Mouse (Mus musculus): Measurements from ENCODE around the gene Mall.

The Mall gene

DNA sequence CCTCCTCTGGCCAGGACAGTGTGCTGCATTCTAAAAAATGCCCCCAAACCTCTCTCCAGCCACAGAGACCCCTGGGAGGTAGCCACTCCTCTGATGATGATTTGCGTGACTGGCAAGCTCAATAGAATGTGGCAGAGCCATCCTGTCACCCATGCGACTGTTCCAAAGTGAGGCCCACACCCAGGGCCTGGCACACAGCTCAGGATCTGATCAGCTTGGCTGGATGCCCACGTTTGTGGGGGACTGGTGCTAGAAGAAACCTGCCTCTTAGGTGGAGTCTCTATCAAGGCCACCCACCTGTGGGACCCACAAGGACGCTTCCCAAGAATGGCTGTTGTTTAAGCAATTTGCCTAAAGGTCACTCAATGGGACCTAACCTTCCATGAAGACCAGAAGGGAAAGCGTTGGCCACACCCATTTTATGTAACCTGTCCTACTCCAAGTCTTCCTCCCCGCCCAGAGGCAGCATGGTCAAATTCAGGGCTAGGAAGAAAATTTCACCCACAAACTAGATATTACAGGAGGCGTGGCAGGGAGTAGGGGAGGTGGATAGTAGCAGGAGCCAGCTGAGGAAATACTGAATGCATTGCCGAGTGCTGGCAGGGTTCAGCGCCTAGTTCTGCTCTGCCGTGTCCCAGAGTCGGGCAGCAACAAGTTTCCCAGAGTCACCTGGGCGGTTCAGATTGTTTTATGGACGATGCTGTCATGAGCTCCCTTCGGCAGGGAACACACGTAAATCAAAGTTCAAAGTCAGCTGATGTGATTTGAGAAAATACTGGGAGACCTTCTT lies 876 bp downstream of the Mall start:
- no peak for DNase-seq (ENCODE audit: low spot score in 2 of 2)

- no peak for DNase-seq (ENCODE audit: low spot score in 2 of 2)
Measured at GRCm38 (mm10) chr2:127728146-127728545, 1.6 kb downstream of the Mall start.

DNA sequence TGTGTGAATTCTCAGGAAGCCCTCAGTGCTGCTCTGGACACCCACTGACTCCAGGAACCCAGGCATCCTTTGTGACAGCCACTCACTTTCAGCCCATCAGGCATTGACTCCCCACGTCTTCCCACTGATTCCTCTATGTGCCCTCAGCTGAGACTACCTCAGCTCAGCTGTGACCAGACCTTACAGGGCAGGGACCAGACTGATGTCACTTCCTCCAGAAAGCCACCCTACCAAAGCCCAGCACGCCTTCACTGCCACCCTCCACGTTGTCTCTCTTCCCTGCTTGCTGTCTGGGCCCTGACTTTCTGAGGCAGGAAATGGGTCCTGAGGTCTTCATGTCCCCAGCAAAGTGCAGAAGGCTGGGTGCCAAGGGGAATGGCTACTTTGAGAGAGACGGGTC lies 6.5 kb downstream of the Mall start:
- no peak for DNase-seq (ENCODE audit: low spot score in 2 of 2)

- peak; percentile 31 to 73 for DNase-seq (ENCODE audit: low spot score in 2 of 2)
Measured at GRCm38 (mm10) chr2:127722176-127722892, 7.4 kb downstream of the Mall start.

GRCm38 (mm10) chr2:127718839-127719468 lies 10.8 kb downstream of the Mall start:
- no peak for DNase-seq (ENCODE audit: low spot score in 2 of 2)

DNA sequence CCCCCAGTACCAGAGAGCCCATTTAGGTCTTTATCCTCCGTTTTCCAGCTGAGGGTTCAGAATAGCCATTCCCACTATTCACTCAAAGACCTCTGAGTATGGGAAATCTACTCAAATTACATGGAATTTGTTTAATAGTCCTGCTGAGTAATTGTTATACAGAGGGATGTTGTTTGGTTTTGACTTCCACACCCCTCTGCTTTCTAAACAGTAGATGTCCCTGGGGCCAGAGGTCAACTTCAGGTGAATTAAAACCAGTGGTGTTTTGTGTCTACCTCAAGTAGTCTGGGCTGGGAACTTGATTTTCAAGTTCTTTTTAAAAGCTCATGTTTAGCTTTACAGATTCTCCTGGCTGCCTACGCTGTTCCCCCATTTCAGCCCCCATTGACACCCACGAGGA lies 15.0 kb downstream of the Mall start:
- no peak for DNase-seq (ENCODE audit: low spot score in 2 of 2)

DNA sequence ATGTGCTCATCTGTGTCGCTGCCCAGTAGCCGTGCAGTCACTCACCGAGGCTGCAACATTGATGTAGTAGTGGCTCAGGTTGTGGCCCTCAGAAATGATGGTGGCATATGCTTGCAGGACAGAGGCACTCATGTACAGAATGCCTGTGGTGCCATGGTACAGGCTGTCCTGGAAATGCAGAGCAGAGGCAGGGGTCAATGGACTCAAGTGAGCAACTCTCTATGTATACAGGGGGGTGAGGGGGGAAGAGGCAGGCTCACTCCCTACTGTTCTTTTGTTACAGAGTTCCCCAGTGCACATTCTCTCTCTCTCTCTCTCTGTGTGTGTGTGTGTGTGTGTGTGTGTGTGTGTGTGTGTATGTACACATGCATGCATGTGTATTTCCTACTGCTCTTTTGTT lies 20.9 kb downstream of the Mall start:
- DNase-seq (ENCODE audit: low spot score in 2 of 2): no peak

DNA sequence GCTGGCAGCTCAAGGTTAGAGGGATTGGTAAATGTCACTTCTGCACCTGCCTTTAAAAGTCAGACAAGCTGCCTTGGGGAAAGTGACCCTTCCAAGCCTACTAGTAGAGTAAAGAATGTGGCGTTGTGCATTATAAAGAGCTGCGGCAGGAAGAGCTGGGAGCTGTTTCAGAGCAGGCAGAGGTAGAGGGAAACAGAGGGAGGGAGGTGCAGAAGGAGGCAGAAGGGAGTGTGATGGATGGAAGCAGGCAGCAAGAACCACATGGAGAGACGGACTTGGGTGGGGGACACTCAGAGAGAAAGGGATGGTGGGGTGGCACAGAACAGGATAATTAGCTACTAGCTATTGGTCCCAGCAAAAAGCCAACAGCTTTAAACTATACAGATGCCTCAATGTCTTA lies 21.7 kb downstream of the Mall start:
- DNase-seq (ENCODE audit: low spot score in 2 of 2): no peak

DNA sequence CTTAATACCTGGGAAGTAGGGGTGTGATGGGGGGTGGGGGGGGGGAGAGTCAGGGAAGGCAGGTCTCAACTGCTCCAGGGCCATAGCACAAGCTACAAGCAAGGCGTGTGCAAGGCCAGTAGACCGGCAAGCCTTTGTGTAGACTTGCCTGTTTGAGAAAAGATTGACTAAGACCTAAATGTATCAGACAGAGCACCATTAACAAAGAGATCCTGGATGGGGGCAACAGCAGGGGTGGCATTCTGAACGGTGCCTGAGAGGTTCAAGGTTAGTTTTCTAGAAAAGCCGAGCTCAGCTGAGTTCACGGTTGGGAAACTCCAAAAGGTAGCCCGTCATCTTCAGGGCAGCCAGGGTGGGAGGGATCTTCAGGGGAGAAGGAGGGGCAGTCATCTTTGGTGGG lies 24.5 kb downstream of the Mall start:
- DNase-seq (ENCODE audit: low spot score in 2 of 2): no peak

GRCm38 (mm10) chr2:127689239-127689638 lies 40.5 kb downstream of the Mall start:
- no peak for DNase-seq (ENCODE audit: low spot score in 2 of 2)

- DNase-seq (ENCODE audit: low spot score in 2 of 2): peak in 1 of 2 experiments; percentile 57
Measured at GRCm38 (mm10) chr2:127683687-127684331, 45.9 kb downstream of the Mall start.

GRCm38 (mm10) chr2:127667843-127668506 lies 61.8 kb downstream of the Mall start:
- no peak for DNase-seq (ENCODE audit: low spot score in 2 of 2)

- no peak for DNase-seq (ENCODE audit: low spot score in 2 of 2)
Measured at GRCm38 (mm10) chr2:127667015-127667414, 62.7 kb downstream of the Mall start.

GRCm38 (mm10) chr2:127662708-127663107 lies 67.0 kb downstream of the Mall start:
- no peak for DNase-seq (ENCODE audit: low spot score in 2 of 2)

GRCm38 (mm10) chr2:127656086-127656720 lies 73.5 kb downstream of the Mall start, which contains the start of gene Mal:
Gene Mal, minus strand, starts transcription at chr2:127656695.
- peak in 1 of 2 experiments; percentile 5 for DNase-seq (ENCODE audit: low spot score in 2 of 2)

DNA sequence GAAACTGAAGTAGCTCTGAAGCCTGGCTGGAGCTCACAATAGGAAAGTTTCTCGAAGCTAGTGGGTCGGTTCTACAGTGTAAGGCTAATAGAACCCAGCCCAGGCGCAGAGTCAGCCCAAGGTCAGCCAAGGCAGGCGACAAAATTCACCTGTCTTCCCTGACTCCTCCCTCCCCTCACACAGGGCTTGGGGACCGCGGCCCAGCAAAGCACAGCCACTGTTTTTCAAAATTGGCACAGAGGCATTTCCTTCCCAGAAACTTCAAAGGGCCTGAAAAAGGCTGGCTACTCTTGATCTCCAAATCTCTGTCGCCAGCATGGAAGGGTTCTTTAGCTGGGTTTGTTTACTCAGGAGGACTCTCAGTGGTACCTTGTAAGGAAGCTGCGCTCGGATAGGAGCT lies 74.3 kb downstream of the Mall start:
- no peak for DNase-seq (ENCODE audit: low spot score in 2 of 2)

DNA sequence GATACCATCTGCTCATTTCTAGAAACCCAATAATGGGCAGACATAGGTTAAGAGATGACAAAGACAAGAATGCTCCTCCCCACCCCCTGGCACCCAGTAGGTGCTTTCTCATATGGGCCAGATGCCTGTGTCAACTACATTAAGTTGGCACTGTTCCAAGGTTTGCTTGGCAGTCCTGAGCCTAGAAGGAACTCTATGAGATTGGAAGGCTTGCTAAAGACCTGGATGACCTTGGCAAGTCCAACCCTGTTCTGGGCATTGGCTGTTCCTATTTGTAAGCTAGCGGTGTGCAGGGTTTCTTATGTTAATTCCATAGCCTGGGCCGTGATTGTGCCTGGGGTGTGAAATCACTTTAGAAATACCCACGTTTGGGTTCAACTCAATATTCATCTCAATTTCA lies 74.9 kb downstream of the Mall start:
- no peak for DNase-seq (ENCODE audit: low spot score in 2 of 2)
